Mouse (Mus musculus) R1 (cell line): ENCODE measurements around the gene Ttc27.

Experiments
- DNase-seq: peaks from one replicate; pipeline ENCODE4 v3.0.0-alpha.2; 2018; ENCODE audit warnings: low read depth, low spot score

Ttc27 gene

GRCm38 (mm10) chr17:74875740-74876139 is 158.2 kb downstream of the Ttc27 start:
- no peak for DNase-seq

- DNase-seq, result no peak
Observed at GRCm38 (mm10) chr17:74876954-74877353, 159.4 kb downstream of the Ttc27 start.

GRCm38 (mm10) chr17:74879768-74880167 is 162.2 kb downstream of the Ttc27 start:
- DNase-seq, result no peak

GRCm38 (mm10) chr17:74887039-74887438 is 169.5 kb downstream of the Ttc27 start:
- no peak for DNase-seq

- no peak for DNase-seq
Observed at GRCm38 (mm10) chr17:74888836-74889534, 171.5 kb downstream of the Ttc27 start.

- DNase-seq, result no peak
Observed at GRCm38 (mm10) chr17:74889535-74890117, 172.1 kb downstream of the Ttc27 start.

- no peak for DNase-seq
Observed at GRCm38 (mm10) chr17:74902453-74902852, 184.9 kb downstream of the Ttc27 start.

GRCm38 (mm10) chr17:74903411-74904331 is 186.1 kb downstream of the Ttc27 start:
- no peak for DNase-seq

- no peak for DNase-seq
Observed at GRCm38 (mm10) chr17:74904332-74904687, 186.8 kb downstream of the Ttc27 start.

GRCm38 (mm10) chr17:74904956-74905355 is 187.4 kb downstream of the Ttc27 start:
- no peak for DNase-seq

- no peak for DNase-seq
Observed at GRCm38 (mm10) chr17:74912995-74913394, 195.5 kb downstream of the Ttc27 start.
